Mouse (Mus musculus) C2C12 (cell line): ENCODE data around the gene Axin2.

Experiments
- CEBPB ChIP-seq: IDR thresholded peaks from one replicate; pipeline ENCODE4 v1.6.1; 2011; ENCODE audit warnings: low read depth, mild to moderate bottlenecking, control low read depth, moderate library complexity
- CTCF ChIP-seq: IDR thresholded peaks from one replicate; pipeline ENCODE4 v1.5.1; 2011; ENCODE audit not compliant: control insufficient read depth, insufficient read depth, insufficient read length
- FOSL1 ChIP-seq: IDR thresholded peaks from one replicate; pipeline ENCODE4 v1.8.0; 2011; ENCODE audit warnings: mild to moderate bottlenecking, low read length; ENCODE audit not compliant: poor library complexity, insufficient read depth, severe bottlenecking
- MAX ChIP-seq: IDR thresholded peaks from one replicate; pipeline ENCODE4 v1.6.1; 2011; ENCODE audit warnings: mild to moderate bottlenecking, control low read depth
- MYOD1 ChIP-seq: IDR thresholded peaks from one replicate; pipeline ENCODE4 v1.6.1; 2011; ENCODE audit warnings: low read depth; ENCODE audit not compliant: control insufficient read depth, insufficient read length
- MYOG ChIP-seq: IDR thresholded peaks from one replicate; pipeline ENCODE4 v1.6.1; 2011; ENCODE audit not compliant: control insufficient read depth, insufficient read length; ENCODE audit errors: extremely low read depth
- USF1 ChIP-seq: IDR thresholded peaks from one replicate; pipeline ENCODE4 v1.6.1; 2011; ENCODE audit warnings: low read depth, mild to moderate bottlenecking, control low read depth, moderate library complexity

DNA sequence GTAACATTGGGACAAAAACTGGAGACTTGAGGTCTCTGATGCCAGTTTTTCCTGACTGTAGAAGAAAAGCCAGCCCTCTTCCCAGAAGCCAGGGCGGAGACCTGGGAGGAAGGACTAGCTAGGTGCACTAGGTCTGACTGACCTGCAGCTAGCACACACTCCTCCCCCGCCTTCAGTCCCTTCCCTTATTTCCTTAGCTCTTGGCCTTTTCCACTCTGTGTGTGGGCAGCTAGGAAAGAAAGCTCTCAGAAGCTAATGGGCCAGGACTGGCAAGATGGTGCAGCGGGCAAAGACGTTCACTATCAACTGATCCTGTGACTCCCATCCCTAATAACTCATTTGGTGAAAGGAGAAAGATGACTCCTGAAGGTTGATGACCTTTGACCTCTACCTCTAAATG is 17.8 kb upstream of the Axin2 start:
- TF ChIP-seq CTCF, result no peak
- no peak for TF ChIP-seq MYOD1
- TF ChIP-seq MAX, result no peak
- no peak for TF ChIP-seq CEBPB
- no peak for TF ChIP-seq USF1
- TF ChIP-seq MYOG, result no peak
- no peak for TF ChIP-seq FOSL1
